Mouse (Mus musculus): Measurements from ENCODE around the gene Bgn. TPM values are rescaled to one million over a fixed set of nuclear protein-coding genes. Genes with fewer than 3 reads are reported as not detected.

Gene Bgn
- total RNA-seq (2023): 0.44 to 0.89 TPM (median 0.83 TPM) in 3 of 4 replicates, not detected in the other

DNA sequence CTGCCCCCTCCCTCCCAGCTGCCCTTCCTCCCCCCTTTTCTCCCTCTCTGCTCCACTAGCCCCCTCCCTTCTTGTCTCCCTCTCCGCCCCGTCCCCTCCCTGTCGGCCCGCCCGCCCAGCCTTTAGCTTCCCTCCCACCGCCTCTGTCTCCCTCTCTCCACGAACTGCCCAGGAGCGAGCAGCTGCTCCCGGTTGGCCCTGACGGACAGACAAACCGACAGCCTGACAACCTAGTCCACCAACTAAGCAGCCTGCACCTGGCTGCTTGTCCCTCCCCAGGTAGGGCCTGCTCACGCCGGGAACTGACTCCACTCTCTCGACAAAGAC lies at the start of gene Bgn:
TSS of gene Bgn (plus strand) at position 119 of the 327 bp plus-strand sequence.

DNA sequence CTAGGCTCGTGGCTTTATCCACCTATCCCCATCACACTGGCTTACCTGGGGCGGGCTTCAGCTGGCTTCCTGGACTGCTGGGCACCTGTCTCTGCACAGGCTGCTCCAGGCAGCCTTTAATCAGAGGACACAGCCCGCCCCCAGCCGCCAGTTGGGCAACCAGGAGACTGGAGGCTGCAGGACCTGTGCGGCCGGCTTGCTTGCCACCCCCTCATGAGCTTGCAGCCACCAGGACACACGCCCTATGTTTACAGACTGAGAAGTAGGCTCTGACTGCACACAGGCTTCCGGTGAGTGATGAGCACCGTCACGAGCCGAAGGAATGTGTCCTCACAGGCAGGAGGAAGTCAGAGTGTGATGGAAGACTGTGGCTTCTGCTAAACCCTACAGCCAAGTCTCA lies 48.1 kb upstream of the Bgn start, which contains the start of gene Trex2:
TSS of gene Trex2 (minus strand) at position 93 of the 400 bp plus-strand sequence.

DNA sequence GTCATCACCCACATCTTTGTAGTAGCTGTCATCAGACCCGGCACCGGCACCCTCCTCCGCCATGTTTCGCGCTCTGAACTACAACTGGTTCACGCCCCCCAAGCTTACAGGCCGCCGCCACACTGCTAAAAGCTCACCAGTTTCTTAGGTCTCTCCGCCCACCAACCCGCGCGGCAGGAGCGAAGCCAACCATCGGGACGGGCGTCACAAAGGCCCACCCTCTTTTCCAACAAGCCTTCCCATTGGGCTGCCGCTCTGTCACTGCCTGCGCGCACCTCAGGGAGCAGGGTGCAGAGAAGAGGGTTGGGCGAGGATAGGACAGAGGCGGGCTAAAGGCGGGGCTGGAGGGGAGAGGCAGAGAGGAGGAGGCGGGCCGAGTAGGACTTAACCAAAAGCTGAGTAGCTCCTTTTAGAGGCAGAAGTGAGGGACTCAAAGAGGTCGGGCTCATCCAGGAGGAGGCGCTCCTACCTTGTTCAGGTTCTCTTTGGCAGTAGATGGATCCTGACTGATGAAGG lies 24.5 kb upstream of the Bgn start, which contains the start of gene Haus7:
TSS of gene Haus7 (minus strand) at position 168 of the 516 bp plus-strand sequence.

Other genes with a start within 250 kb of the Bgn start
- 9.2 to 15.8 TPM (median 13.4 TPM) in 4 replicates for gene Xlr4c, start 240.5 kb upstream of the Bgn start, total RNA-seq (2023)
- gene Xlr3c, start 218.2 kb upstream of the Bgn start, total RNA-seq (2023): not detected in 4 replicates
- gene Xlr5a, start 190.6 kb upstream of the Bgn start, total RNA-seq (2023): not detected in 4 replicates
- gene Xlr5c, start 190.6 kb upstream of the Bgn start, total RNA-seq (2023): not detected in 4 replicates
- gene Gm45015, start 146.8 kb upstream of the Bgn start, total RNA-seq (2023): not detected in 4 replicates
- 26.1 to 32.2 TPM (median 29.1 TPM) in 4 replicates for gene Zfp275, start 141.0 kb upstream of the Bgn start, total RNA-seq (2023)
- not detected in 4 replicates for gene Gm18336, start 84.9 kb upstream of the Bgn start, total RNA-seq (2023)
- gene Zfp92, start 72.5 kb upstream of the Bgn start, total RNA-seq (2023): not detected in 4 replicates
- 0.61 TPM in 1 of 4 replicates, not detected in the others for gene Trex2, start 48.3 kb upstream of the Bgn start, total RNA-seq (2023)
- gene Haus7, start 24.6 kb upstream of the Bgn start, total RNA-seq (2023): 18.3 to 22.6 TPM (median 21.1 TPM) in 4 replicates
- not detected in 4 replicates for gene Atp2b3, start 19.5 kb downstream of the Bgn start, total RNA-seq (2023)
- gene Dusp9, start 155.8 kb downstream of the Bgn start, total RNA-seq (2023): not detected in 4 replicates
- 1.1 TPM in 1 of 4 replicates, not detected in the others for gene Pnck, start 176.5 kb downstream of the Bgn start, total RNA-seq (2023)
- gene Slc6a8, start 189.5 kb downstream of the Bgn start, total RNA-seq (2023): 0.64 to 1.6 TPM in 2 of 4 replicates, not detected in the others
- gene Bcap31, start 232.6 kb downstream of the Bgn start, total RNA-seq (2023): 127 to 144 TPM (median 136 TPM) in 4 replicates
- 67.1 to 75.5 TPM (median 69.5 TPM) in 4 replicates for gene Abcd1, start 233.0 kb downstream of the Bgn start, total RNA-seq (2023)